Mouse (Mus musculus) ES-E14 (cell line): ENCODE measurements around the gene Dhx38.

Experiments
- HCFC1 ChIP-seq: IDR thresholded peaks from 2 replicates; pipeline ENCODE4 v1.6.1; 2012; ENCODE audit warnings: low read length, inconsistent platforms, borderline replicate concordance; ENCODE audit not compliant: insufficient read depth
- MAFK ChIP-seq: IDR thresholded peaks from 2 replicates; pipeline ENCODE4 v1.6.1; 2014; ENCODE audit warnings: mild to moderate bottlenecking, low read depth, low read length, inconsistent platforms; ENCODE audit not compliant: insufficient read depth
- ZNF384 ChIP-seq: IDR thresholded peaks from 2 replicates; pipeline ENCODE4 v1.6.1; 2012; ENCODE audit warnings: low read depth, low read length, inconsistent platforms

DNA sequence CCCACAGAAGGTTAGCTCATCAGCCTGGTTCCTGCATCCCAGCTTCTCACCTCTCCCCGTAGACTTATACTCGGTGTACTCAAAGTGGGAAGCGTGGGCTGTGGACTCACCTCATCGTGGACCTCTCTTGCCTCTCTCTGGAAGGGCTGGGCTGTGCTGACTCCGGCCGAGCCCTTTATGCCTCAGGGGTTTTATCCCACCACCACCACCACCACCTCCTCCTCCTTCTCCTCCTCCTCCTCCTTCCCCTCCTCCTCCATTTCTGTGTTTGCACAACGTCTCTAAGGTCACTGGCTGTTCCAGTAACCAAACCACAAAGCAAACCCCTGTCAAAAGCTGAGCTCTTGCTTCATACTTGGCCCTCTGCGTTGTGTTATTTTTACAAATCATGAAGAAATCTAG, 13.2 kb upstream of the Dhx38 start, which contains the start of gene Hp:
- TF ChIP-seq HCFC1 (no peak), ZNF384 (no peak), MAFK (no peak)
